Mouse (Mus musculus): ENCODE measurements around the gene Tmem50b.

DNA sequence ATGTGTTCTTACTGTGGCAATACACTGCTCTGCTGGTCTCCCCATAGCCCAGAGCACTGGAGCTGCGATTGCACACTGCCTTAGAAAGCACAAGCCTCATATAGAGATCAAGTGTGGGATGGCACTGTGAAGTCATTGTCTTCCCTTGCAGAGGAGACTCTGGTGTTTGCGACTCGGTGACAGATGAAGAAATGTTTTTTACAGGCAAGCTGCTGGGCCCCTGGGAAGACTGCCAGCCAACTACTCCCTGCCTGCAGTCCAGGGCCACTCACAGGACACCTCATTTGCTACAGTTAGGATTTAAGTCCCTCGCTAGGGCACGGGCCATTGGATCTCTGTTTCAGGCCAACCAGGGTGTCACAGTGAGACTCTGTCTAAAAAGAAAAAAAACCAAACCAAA lies 34.8 kb upstream of the Tmem50b start:
- no peak for TF ChIP-seq EP300 (optimal IDR thresholded peaks at IDR 0.05)
- TF ChIP-seq CTCF (IDR thresholded peaks at IDR 0.05; ENCODE audit: low read depth) = no peak

Data from stomach, postnatal 0 days (tissue).